Mouse (Mus musculus): Measurements from ENCODE around the gene Eps8. TPM values are rescaled to one million over a fixed set of nuclear protein-coding genes. Genes with fewer than 3 reads are reported as not detected.
"Not testable (repeated sequence)": the region's sequence is repeated elsewhere in the genome, so short reads cannot be mapped to it uniquely, and the experiment has no call there.

Gene Eps8
- polyA plus RNA-seq, 1 experiment from 2014 or later: 24.5 TPM

GRCm38 (mm10) chr6:137490115-137490514 lies 164.6 kb downstream of the Eps8 start:
- H3K27ac ChIP-seq (ENCODE audit: low read depth): no peak overlapping the region
- DNase-seq (no peak), ATAC-seq (ENCODE audit: insufficient read depth) (no peak)
- H3K9ac ChIP-seq: no peak overlapping the region
- no peak for TF ChIP-seq CTCF (IDR thresholded peaks at IDR 0.05; ENCODE audit: low read depth)
- H3K9me3 ChIP-seq (ENCODE audit: low read depth, low read length): no peaks in the 10 kb centered on the region
- H3K27me3 ChIP-seq (ENCODE audit: insufficient read depth, low read length): no peaks in the 10 kb centered on the region
- H3K36me3 ChIP-seq (ENCODE audit: insufficient read depth): no peaks in the 10 kb centered on the region
- H3K4me3 ChIP-seq (ENCODE audit: low read depth, low read length): no peak overlapping the region
- H3K4me1 ChIP-seq (ENCODE audit: insufficient read depth): no peaks in the 10 kb centered on the region
- no peak overlapping the region for H3K4me2 ChIP-seq
- 84% methylated on average over 14 of the region's 14 CpGs for WGBS

GRCm38 (mm10) chr6:137487443-137487842 lies 167.2 kb downstream of the Eps8 start:
- Histone ChIP-seq H3K4me2 (no peak overlapping the region), H3K27me3 (ENCODE audit: insufficient read depth, low read length) (no peaks in the 10 kb centered on the region), H3K4me3 (ENCODE audit: low read depth, low read length) (no peak overlapping the region), H3K9ac (no peak overlapping the region), H3K27ac (ENCODE audit: low read depth) (no peak overlapping the region), H3K36me3 (ENCODE audit: insufficient read depth) (no peaks in the 10 kb centered on the region), H3K9me3 (ENCODE audit: low read depth, low read length) (no peaks in the 10 kb centered on the region), H3K4me1 (ENCODE audit: insufficient read depth) (no peaks in the 10 kb centered on the region)
- DNase-seq (peak; percentile 55), ATAC-seq (ENCODE audit: insufficient read depth) (no peak)
- TF ChIP-seq CTCF (IDR thresholded peaks at IDR 0.05; ENCODE audit: low read depth): no peak
- 22% methylated on average over 6 of the region's 6 CpGs for WGBS

- Histone ChIP-seq H3K27ac (ENCODE audit: low read depth) (no peak overlapping the region), H3K4me3 (ENCODE audit: low read depth, low read length) (no peak overlapping the region), H3K9me3 (ENCODE audit: low read depth, low read length) (no peaks in the 10 kb centered on the region), H3K9ac (no peak overlapping the region), H3K4me2 (no peak overlapping the region), H3K27me3 (ENCODE audit: insufficient read depth, low read length) (no peaks in the 10 kb centered on the region), H3K4me1 (ENCODE audit: insufficient read depth) (no peaks in the 10 kb centered on the region), H3K36me3 (ENCODE audit: insufficient read depth) (peaks cover 11% of the 10 kb centered on the region; the same call in 1 of the 2 replicates)
- 74% methylated on average over 7 of the region's 7 CpGs for WGBS
- no peak for DNase-seq
- TF ChIP-seq CTCF (IDR thresholded peaks at IDR 0.05; ENCODE audit: low read depth): no peak
- ATAC-seq (ENCODE audit: insufficient read depth): no peak
Observed at GRCm38 (mm10) chr6:137482891-137483290, 171.8 kb downstream of the Eps8 start.

- not testable (repeated sequence) for ATAC-seq (ENCODE audit: insufficient read depth); H3K4me3 ChIP-seq (ENCODE audit: low read depth, low read length); H3K9me3 ChIP-seq (ENCODE audit: low read depth, low read length); DNase-seq; H3K4me1 ChIP-seq (ENCODE audit: insufficient read depth); H3K4me2 ChIP-seq; H3K27ac ChIP-seq (ENCODE audit: low read depth); H3K36me3 ChIP-seq (ENCODE audit: insufficient read depth); H3K27me3 ChIP-seq (ENCODE audit: insufficient read depth, low read length); H3K9ac ChIP-seq
- WGBS: 95% methylated on average over 5 of the region's 5 CpGs
Observed at GRCm38 (mm10) chr6:137475695-137476094, 179.0 kb downstream of the Eps8 start.

GRCm38 (mm10) chr6:137473433-137473832 lies 181.2 kb downstream of the Eps8 start:
- Histone ChIP-seq H3K27ac (ENCODE audit: low read depth) (no peak overlapping the region), H3K36me3 (ENCODE audit: insufficient read depth) (no peaks in the 10 kb centered on the region), H3K27me3 (ENCODE audit: insufficient read depth, low read length) (no peaks in the 10 kb centered on the region), H3K4me2 (no peak overlapping the region), H3K4me1 (ENCODE audit: insufficient read depth) (0 out of 2 replicates have a peak, but pooled peaks cover 4% of the 10 kb centered on the region), H3K9ac (no peak overlapping the region), H3K9me3 (ENCODE audit: low read depth, low read length) (no peaks in the 10 kb centered on the region; the same call in 1 of the 2 replicates), H3K4me3 (ENCODE audit: low read depth, low read length) (no peak overlapping the region)
- DNase-seq (no peak), ATAC-seq (ENCODE audit: insufficient read depth) (no peak)
- TF ChIP-seq CTCF (IDR thresholded peaks at IDR 0.05; ENCODE audit: low read depth): no peak
- 46% methylated on average over 1 of the region's 1 CpGs for WGBS

GRCm38 (mm10) chr6:137472129-137472528 lies 182.5 kb downstream of the Eps8 start:
- no peak overlapping the region for H3K27ac ChIP-seq (ENCODE audit: low read depth)
- TF ChIP-seq CTCF (IDR thresholded peaks at IDR 0.05; ENCODE audit: low read depth): no peak

GRCm38 (mm10) chr6:137470901-137471598 lies 183.6 kb downstream of the Eps8 start:
- Histone ChIP-seq H3K4me3 (ENCODE audit: low read depth, low read length) (no peak overlapping the region), H3K27me3 (ENCODE audit: insufficient read depth, low read length) (no peaks in the 10 kb centered on the region), H3K9ac (no peak overlapping the region), H3K4me2 (no peak overlapping the region), H3K4me1 (ENCODE audit: insufficient read depth) (0 out of 2 replicates have a peak, but pooled peaks cover 4% of the 10 kb centered on the region), H3K27ac (ENCODE audit: low read depth) (peak overlapping the region; percentile 79), H3K9me3 (ENCODE audit: low read depth, low read length) (no peaks in the 10 kb centered on the region), H3K36me3 (ENCODE audit: insufficient read depth) (no peaks in the 10 kb centered on the region)
- DNase-seq: peak; percentile 95
- TF ChIP-seq CTCF (IDR thresholded peaks at IDR 0.05; ENCODE audit: low read depth): no peak
- 19% methylated on average over 11 of the region's 11 CpGs for WGBS
- peak; percentile 90 for ATAC-seq (ENCODE audit: insufficient read depth)

More at GRCm38 (mm10) chr6:137472129-137472528, 182.5 kb downstream of the Eps8 start:
- DNase-seq (no peak), ATAC-seq (ENCODE audit: insufficient read depth) (no peak)
- H3K4me2 ChIP-seq: no peak overlapping the region
- H3K9ac ChIP-seq: no peak overlapping the region
- no peaks in the 10 kb centered on the region for H3K27me3 ChIP-seq (ENCODE audit: insufficient read depth, low read length)
- WGBS: 86% methylated on average over 9 of the region's 9 CpGs
- 0 out of 2 replicates have a peak, but pooled peaks cover 4% of the 10 kb centered on the region for H3K4me1 ChIP-seq (ENCODE audit: insufficient read depth)
- H3K4me3 ChIP-seq (ENCODE audit: low read depth, low read length): no peak overlapping the region
- no peaks in the 10 kb centered on the region; the same call in 1 of the 2 replicates for H3K9me3 ChIP-seq (ENCODE audit: low read depth, low read length)
- H3K36me3 ChIP-seq (ENCODE audit: insufficient read depth): no peaks in the 10 kb centered on the region

Data from lung, embryonic 14.5 days (tissue).